Mouse (Mus musculus) neural tube, embryonic 11.5 days (tissue): ENCODE measurements around the gene Mycbpap. TPM values are rescaled to one million over a fixed set of nuclear protein-coding genes. Genes with fewer than 3 reads are reported as not detected.

Source experiments
- ATAC-seq: fragments of 200-750 bp; cut with Nextera tagmentation; 2 replicates; pipeline ENCODE4 v1.8.0; 2017; ENCODE audit warnings: moderate number of reproducible peaks, mild to moderate bottlenecking, moderate TSS enrichment, moderate library complexity; ENCODE audit not compliant: insufficient read depth, low FRiP score, low TSS enrichment
- DNase-seq: peaks from one replicate; pipeline ENCODE4 v3.0.0-alpha.2; 2015; ENCODE audit warnings: low spot score
- H3K27ac ChIP-seq: fragments of 300-500 bp; sonication (generic); 2 replicates; pipeline ENCODE4 v1.5.1; 2014; ENCODE audit warnings: low read depth, mild to moderate bottlenecking, low read length
- H3K27me3 ChIP-seq: fragments of 300-500 bp; sonication (generic); 2 replicates; pipeline ENCODE4 v1.6.1; 2014; ENCODE audit warnings: mild to moderate bottlenecking, low read length, mixed read lengths; ENCODE audit not compliant: control insufficient read depth, insufficient read depth
- H3K36me3 ChIP-seq: fragments of 300-500 bp; sonication (generic); 2 replicates; pipeline ENCODE4 v1.6.1; 2014; ENCODE audit warnings: mild to moderate bottlenecking, low read length, moderate library complexity, mixed read lengths; ENCODE audit not compliant: control insufficient read depth, insufficient read depth
- H3K4me1 ChIP-seq: fragments of 300-500 bp; sonication (generic); 2 replicates; pipeline ENCODE4 v1.6.1; 2014; ENCODE audit warnings: low read length, mixed read lengths; ENCODE audit not compliant: control insufficient read depth, insufficient read depth
- H3K4me2 ChIP-seq: fragments of 300-500 bp; sonication (generic); 2 replicates; pipeline ENCODE4 v1.6.1; 2014; ENCODE audit warnings: low read depth, mild to moderate bottlenecking, moderate library complexity
- H3K4me3 ChIP-seq: fragments of 300-500 bp; sonication (generic); 2 replicates; pipeline ENCODE4 v1.5.1; 2014; ENCODE audit warnings: low read depth, low read length
- H3K9ac ChIP-seq: fragments of 300-500 bp; sonication (generic); 2 replicates; pipeline ENCODE4 v1.6.1; 2014; ENCODE audit warnings: mild to moderate bottlenecking, low read length
- H3K9me3 ChIP-seq: fragments of 300-500 bp; sonication (generic); 2 replicates; pipeline ENCODE4 v1.6.1; 2016; ENCODE audit warnings: low read length; ENCODE audit not compliant: control insufficient read depth
- WGBS: fragments of 180-500 bp; shearing (Covaris S2); extraction: QIAGEN DNeasy Blood & Tissue Kit; methylation state at CpG from one replicate; pipeline ENCODE4 v1.1.7; 2014; 5-methylcytosine and 5-hydroxymethylcytosine counted together
- polyA plus RNA-seq: library from polyadenylated mRNA; unstranded; fragments of >200 nt; fragmentation: Nextera tagmentation; extraction: Ambion mirVana; gene quantifications from 2 replicates; pipeline ENCODE4 v1.2.1, GENCODE M21; 2014

Gene Mycbpap
- polyA plus RNA-seq, 1 experiment from 2014 or later: 3.2 TPM

- 44% methylated on average over 9 of the region's 9 CpGs for WGBS
- Histone ChIP-seq H3K4me2 (no peak overlapping the region), H3K27ac (no peak overlapping the region), H3K4me3 (no peak overlapping the region), H3K36me3 (no peaks in the 10 kb centered on the region), H3K9me3 (no peaks in the 10 kb centered on the region), H3K9ac (no peak overlapping the region), H3K27me3 (no peaks in the 10 kb centered on the region), H3K4me1 (peaks cover 6% of the 10 kb centered on the region)
- DNase-seq: peak; percentile 74
- no peak for ATAC-seq
These were observed 22.4 kb upstream of the Mycbpap start for GRCm38 (mm10) chr11:94543932-94544331.

DNA sequence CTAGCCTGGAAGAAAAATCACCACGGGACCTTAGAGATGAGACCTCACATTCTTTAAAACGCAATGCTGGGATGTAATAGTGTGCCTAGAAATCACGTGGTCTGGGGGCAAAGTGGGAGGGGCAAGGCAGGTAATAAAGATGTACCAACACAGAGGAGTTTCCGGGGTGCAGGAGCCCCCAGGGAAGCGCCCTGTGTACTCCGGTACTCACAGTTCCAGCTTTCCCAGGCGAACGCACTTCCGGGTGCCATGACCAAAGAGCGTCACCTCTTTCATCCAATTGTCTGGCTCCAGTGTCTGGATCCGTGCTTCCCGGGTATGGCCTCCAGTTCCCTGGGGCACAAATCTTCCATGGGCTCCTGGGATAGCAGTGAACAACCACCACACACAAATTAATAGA is 21.8 kb upstream of the Mycbpap start:
- DNase-seq: no peak
- Histone ChIP-seq H3K27ac (no peak overlapping the region), H3K4me2 (no peak overlapping the region), H3K36me3 (no peaks in the 10 kb centered on the region), H3K9me3 (no peaks in the 10 kb centered on the region), H3K4me1 (peaks cover 4% of the 10 kb centered on the region), H3K9ac (no peak overlapping the region), H3K27me3 (no peaks in the 10 kb centered on the region), H3K4me3 (no peak overlapping the region)
- no peak for ATAC-seq
- WGBS: 86% methylated on average over 12 of the region's 12 CpGs

GRCm38 (mm10) chr11:94542400-94542799 is 20.9 kb upstream of the Mycbpap start:
- H3K27ac ChIP-seq: no peak overlapping the region
- H3K4me1 ChIP-seq: no peaks in the 10 kb centered on the region
- no peaks in the 10 kb centered on the region for H3K9me3 ChIP-seq
- WGBS: 94% methylated on average over 4 of the region's 4 CpGs
- no peak overlapping the region for H3K4me2 ChIP-seq
- ATAC-seq: no peak
- DNase-seq: no peak
- no peak overlapping the region for H3K4me3 ChIP-seq
- H3K27me3 ChIP-seq: no peaks in the 10 kb centered on the region
- H3K36me3 ChIP-seq: no peaks in the 10 kb centered on the region
- no peak overlapping the region for H3K9ac ChIP-seq

- no peaks in the 10 kb centered on the region for H3K9me3 ChIP-seq
- no peak overlapping the region for H3K4me3 ChIP-seq
- H3K27me3 ChIP-seq: no peaks in the 10 kb centered on the region
- DNase-seq (no peak), ATAC-seq (no peak)
- WGBS: 80% methylated on average over 7 of the region's 7 CpGs
- no peaks in the 10 kb centered on the region for H3K36me3 ChIP-seq
- H3K9ac ChIP-seq: no peak overlapping the region
- H3K4me1 ChIP-seq: no peaks in the 10 kb centered on the region
- no peak overlapping the region for H3K4me2 ChIP-seq
- H3K27ac ChIP-seq: no peak overlapping the region
These were observed 18.2 kb upstream of the Mycbpap start for GRCm38 (mm10) chr11:94539761-94540160.

DNA sequence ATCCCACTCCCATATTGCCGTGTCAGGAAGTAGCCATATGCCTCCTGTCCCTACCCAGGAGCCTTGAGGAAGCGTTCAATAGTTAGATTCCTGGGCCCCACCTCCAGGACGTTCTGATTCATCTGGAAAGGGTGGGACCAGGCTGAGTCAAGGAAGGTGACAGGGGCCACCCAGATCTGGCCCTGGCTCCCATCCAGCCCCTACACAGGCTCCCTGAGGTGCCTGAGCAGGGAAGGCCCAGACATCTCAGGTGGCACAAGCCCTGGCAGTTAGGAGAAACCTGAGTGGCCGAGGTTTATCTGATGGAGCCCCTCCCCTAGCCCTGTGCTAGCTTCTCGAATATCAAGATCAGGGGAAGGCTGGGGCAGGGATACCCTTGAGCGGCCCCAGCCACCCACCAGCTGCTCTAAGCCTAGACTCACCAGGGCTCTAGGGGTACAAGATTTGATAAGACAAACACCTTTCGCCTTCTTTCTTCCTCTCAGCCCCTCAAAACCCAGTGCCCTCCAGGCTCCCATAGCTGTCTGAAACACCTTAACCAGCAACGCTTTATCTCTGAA is 17.3 kb upstream of the Mycbpap start:
- Histone ChIP-seq H3K4me1 (no peaks in the 10 kb centered on the region), H3K36me3 (no peaks in the 10 kb centered on the region), H3K9ac (no peak overlapping the region), H3K27ac (no peak overlapping the region), H3K27me3 (no peaks in the 10 kb centered on the region), H3K4me2 (no peak overlapping the region), H3K9me3 (no peaks in the 10 kb centered on the region), H3K4me3 (no peak overlapping the region)
- 59% methylated on average over 8 of the region's 8 CpGs for WGBS
- DNase-seq (no peak), ATAC-seq (no peak)

DNA sequence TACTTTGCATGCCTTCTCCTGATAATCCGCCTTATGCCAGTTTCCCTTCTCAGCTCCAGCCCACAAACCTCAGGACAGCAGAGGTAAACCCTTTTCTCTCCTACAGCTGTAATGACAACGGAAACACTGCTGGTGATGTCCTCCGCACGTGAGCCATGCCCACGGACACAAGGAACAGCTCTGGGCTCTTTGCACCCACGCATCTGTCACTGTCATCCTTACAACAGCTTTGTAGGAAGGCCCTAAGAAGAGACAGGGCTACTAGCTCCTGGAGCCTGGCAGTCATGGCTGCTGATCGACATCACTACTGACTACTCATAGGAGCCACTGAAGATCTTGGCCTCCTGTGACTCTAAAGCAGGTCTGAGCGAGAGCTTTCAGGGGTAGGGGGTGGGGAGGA is 11.6 kb upstream of the Mycbpap start:
- WGBS: 78% methylated on average over 8 of the region's 8 CpGs

DNA sequence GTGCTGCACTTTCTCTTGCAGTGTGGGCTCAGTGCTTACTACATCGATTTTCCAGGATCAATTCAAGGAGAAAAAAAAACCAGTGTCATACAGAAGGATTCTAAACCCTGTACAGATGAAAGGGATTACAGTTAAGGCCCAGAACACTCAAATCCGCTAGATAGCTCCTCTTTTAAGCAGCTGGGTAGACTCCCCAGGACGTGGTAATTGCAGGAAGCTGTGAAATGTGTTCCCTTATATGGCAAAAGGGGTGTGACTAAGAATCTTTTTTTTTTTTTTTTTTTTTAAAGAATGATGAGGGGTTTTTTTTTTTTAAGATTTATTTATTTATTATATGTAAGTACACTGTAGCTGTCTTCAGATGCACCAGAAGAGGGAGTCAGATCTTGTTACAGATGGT is 7.3 kb upstream of the Mycbpap start:
- Histone ChIP-seq H3K4me1 (no peaks in the 10 kb centered on the region), H3K4me2 (no peak overlapping the region), H3K27ac (no peak overlapping the region), H3K27me3 (no peaks in the 10 kb centered on the region), H3K9ac (no peak overlapping the region), H3K36me3 (no peaks in the 10 kb centered on the region), H3K9me3 (no peaks in the 10 kb centered on the region), H3K4me3 (no peak overlapping the region)
- no peak for DNase-seq
- 62% methylated on average over 3 of the region's 3 CpGs for WGBS
- ATAC-seq: no peak

More for the DNA sequence above, 11.6 kb upstream of the Mycbpap start:
- DNase-seq: no peak
- Histone ChIP-seq H3K9ac (no peak overlapping the region), H3K27ac (no peak overlapping the region), H3K4me3 (no peak overlapping the region), H3K36me3 (no peaks in the 10 kb centered on the region), H3K4me1 (no peaks in the 10 kb centered on the region), H3K4me2 (no peak overlapping the region), H3K9me3 (no peaks in the 10 kb centered on the region), H3K27me3 (no peaks in the 10 kb centered on the region)
- ATAC-seq: no peak

DNA sequence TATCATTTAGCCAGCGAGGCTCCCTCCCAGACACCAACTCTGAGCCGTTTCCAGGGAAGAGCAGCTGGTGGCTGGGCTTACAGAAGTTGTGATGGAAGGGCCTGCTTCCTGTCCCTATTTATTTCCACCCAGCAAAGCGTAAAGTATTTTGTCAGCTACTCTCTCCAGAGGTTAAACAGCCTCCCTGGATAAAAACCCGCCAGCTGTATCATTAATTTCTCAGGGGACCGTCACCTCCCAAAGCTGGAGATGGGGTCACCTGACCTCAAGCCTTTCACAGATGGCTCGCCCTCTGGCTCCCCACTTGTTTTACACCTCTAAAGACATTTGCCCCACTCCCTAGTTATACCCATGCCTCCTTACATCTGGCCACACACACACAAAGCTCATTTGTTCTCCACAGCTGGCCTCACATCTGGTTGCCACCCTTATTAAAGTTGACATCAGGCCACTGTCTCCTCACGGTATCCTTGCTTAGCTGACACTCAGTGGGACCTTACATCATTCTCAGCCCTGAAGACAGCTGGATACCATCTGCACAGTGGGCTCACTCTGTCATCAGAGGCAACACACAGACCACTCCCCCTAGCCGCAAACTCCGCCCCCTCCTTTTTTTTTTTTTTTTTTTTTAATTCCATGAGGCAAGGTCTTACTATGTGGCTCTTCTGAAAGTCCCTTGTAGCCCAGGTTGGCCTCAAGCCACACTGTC is 4.8 kb upstream of the Mycbpap start:
- 0 out of 2 replicates have a peak, but pooled peaks cover 3% of the 10 kb centered on the region for H3K4me1 ChIP-seq
- no peak overlapping the region for H3K4me3 ChIP-seq
- H3K27me3 ChIP-seq: no peaks in the 10 kb centered on the region
- no peak overlapping the region for H3K4me2 ChIP-seq
- no peaks in the 10 kb centered on the region for H3K9me3 ChIP-seq
- H3K36me3 ChIP-seq: no peaks in the 10 kb centered on the region
- no peak overlapping the region for H3K27ac ChIP-seq
- WGBS: 40% methylated on average over 9 of the region's 9 CpGs
- H3K9ac ChIP-seq: no peak overlapping the region
- ATAC-seq (no peak), DNase-seq (peak; percentile 45)

- Histone ChIP-seq H3K9me3 (no peaks in the 10 kb centered on the region), H3K36me3 (no peaks in the 10 kb centered on the region), H3K4me1 (no peaks in the 10 kb centered on the region), H3K27me3 (no peaks in the 10 kb centered on the region), H3K9ac (no peak overlapping the region), H3K4me2 (no peak overlapping the region), H3K27ac (no peak overlapping the region), H3K4me3 (no peak overlapping the region)
- 71% methylated on average over 9 of the region's 9 CpGs for WGBS
- ATAC-seq (no peak), DNase-seq (no peak)
These were observed 8.1 kb downstream of the Mycbpap start for GRCm38 (mm10) chr11:94513452-94513851.
